Mouse (Mus musculus) lung, adult 2 months (tissue): ENCODE data around the gene Lman2.

ENCODE experiments used
- CTCF ChIP-seq: fragments of 200-500 bp; IDR thresholded peaks from 2 replicates; pipeline ENCODE4 v1.5.1; 2011; ENCODE audit warnings: mild to moderate bottlenecking, low read length, control low read depth; ENCODE audit not compliant: insufficient read depth
- POLR2A ChIP-seq: fragments of 200-500 bp; IDR thresholded peaks from 2 replicates; pipeline ENCODE4 v1.6.1; 2011; ENCODE audit warnings: low read depth, mild to moderate bottlenecking, control low read depth, low read length, borderline replicate concordance; ENCODE audit errors: extremely low read depth

GRCm38 (mm10) chr13:55339259-55339658 lies 23.3 kb downstream of the Lman2 start:
- TF ChIP-seq POLR2A = no peak
- TF ChIP-seq CTCF = no peak
